Mouse (Mus musculus) kidney, embryonic 14.5 days (tissue): ENCODE measurements around the gene Slc10a1. TPM values are rescaled to one million over a fixed set of nuclear protein-coding genes. Genes with fewer than 3 reads are reported as not detected.

Experiments
- polyA plus RNA-seq: library from polyadenylated mRNA; unstranded; fragments of >200 nt; fragmentation: Nextera tagmentation; extraction: Ambion mirVana; gene quantifications from 2 replicates; pipeline ENCODE4 v1.2.1, GENCODE M21; 2014

Slc10a1 gene
- polyA plus RNA-seq, 1 experiment from 2014 or later: 0.46 TPM

Other genes with a start within 250 kb of the Slc10a1 start
- gene Ccdc177, start 208.0 kb downstream of the Slc10a1 start, polyA plus RNA-seq: 0.19 and 0.24 TPM in 2 replicates
- 7.5 and 15.6 TPM in 2 replicates for gene Susd6, start 178.2 kb downstream of the Slc10a1 start, polyA plus RNA-seq
- gene Srsf5, start 23.2 kb downstream of the Slc10a1 start, polyA plus RNA-seq: 332 and 349 TPM in 2 replicates
- gene Smoc1, start 58.1 kb upstream of the Slc10a1 start, polyA plus RNA-seq: 1.0 and 1.1 TPM in 2 replicates